Mouse (Mus musculus) testis, adult 2 months (tissue): ENCODE results near the gene Amy1.

Source experiments
- CTCF ChIP-seq: fragments of 200-500 bp; IDR thresholded peaks from 2 replicates; pipeline ENCODE4 v1.5.1; 2012; ENCODE audit warnings: low read depth, mild to moderate bottlenecking, inconsistent platforms, low read length, moderate library complexity; ENCODE audit not compliant: control insufficient read depth, insufficient read depth, insufficient replicate concordance
- POLR2A ChIP-seq: fragments of 200-500 bp; IDR thresholded peaks from 2 replicates; pipeline ENCODE4 v1.6.1; 2012; ENCODE audit warnings: low read depth, mild to moderate bottlenecking, inconsistent platforms, low read length, moderate library complexity; ENCODE audit not compliant: control insufficient read depth

- TF ChIP-seq POLR2A (no peak), CTCF (no peak)
These were observed 66.8 kb downstream of the Amy1 start for GRCm38 (mm10) chr3:113539692-113540091.
